Mouse (Mus musculus) stomach, postnatal 0 days (tissue): ENCODE measurements around the gene AW011738.

Experiments used
- CTCF ChIP-seq: IDR thresholded peaks from 2 replicates; pipeline ENCODE4 v1.5.1; 2016; ENCODE audit warnings: antibody characterized with exemption, low read depth, mild to moderate bottlenecking, moderate library complexity
- EP300 ChIP-seq: optimal IDR thresholded peaks from 2 replicates; pipeline ENCODE3; 2016; ENCODE audit warnings: antibody characterized with exemption

- TF ChIP-seq EP300 (no peak), CTCF (no peak)
Measured at GRCm38 (mm10) chr4:156215649-156216048, 12.5 kb downstream of the AW011738 start, which contains the start of gene Perm1.
